Mouse (Mus musculus): ENCODE data around the gene Dnah14. TPM values are rescaled to one million over a fixed set of nuclear protein-coding genes. Genes with fewer than 3 reads are reported as not detected.
"Not testable (repeated sequence)": the region's sequence is repeated elsewhere in the genome, so short reads cannot be mapped to it uniquely, and the experiment has no call there.

The Dnah14 gene
- total RNA-seq, 4 experiments from 2014 or later: 1.3 to 1.7 (median 1.3) TPM

GRCm38 (mm10) chr1:181782600-181782999 is 206.2 kb downstream of the Dnah14 start:
- DNase-seq (ENCODE audit: low spot score in 2 of 2): not testable (repeated sequence)

GRCm38 (mm10) chr1:181789952-181790351 is 213.6 kb downstream of the Dnah14 start:
- no peak for DNase-seq (ENCODE audit: low spot score in 2 of 2)

- peak in 1 of 2 experiments; percentile 38 for DNase-seq (ENCODE audit: low spot score in 2 of 2)
These were observed 217.2 kb downstream of the Dnah14 start for GRCm38 (mm10) chr1:181793541-181793940.

- no peak for DNase-seq (ENCODE audit: low spot score in 2 of 2)
These were observed 223.6 kb downstream of the Dnah14 start for GRCm38 (mm10) chr1:181799911-181800310.

DNA sequence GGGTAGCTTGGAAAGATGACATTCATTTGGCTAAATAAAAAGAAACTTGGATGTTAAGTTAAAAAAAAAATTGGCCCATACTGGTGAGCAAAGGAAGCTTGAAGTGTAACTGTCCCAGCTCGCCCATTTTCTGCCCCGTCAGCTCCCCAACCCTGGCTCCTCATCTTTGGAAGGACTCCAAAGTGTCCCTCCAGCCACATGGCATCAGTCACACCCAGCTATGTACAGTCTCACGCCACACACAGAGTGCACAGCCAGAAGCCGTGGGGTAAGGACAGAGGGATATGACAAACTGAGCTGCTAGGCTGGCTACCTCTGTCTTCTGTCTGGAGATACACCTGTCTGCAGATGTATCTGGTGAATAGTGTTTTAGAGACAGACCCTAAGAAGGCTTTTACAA is 224.3 kb downstream of the Dnah14 start:
- DNase-seq (ENCODE audit: low spot score in 2 of 2): no peak

GRCm38 (mm10) chr1:181811481-181812223 is 235.3 kb downstream of the Dnah14 start:
- DNase-seq (ENCODE audit: low spot score in 2 of 2): no peak

DNA sequence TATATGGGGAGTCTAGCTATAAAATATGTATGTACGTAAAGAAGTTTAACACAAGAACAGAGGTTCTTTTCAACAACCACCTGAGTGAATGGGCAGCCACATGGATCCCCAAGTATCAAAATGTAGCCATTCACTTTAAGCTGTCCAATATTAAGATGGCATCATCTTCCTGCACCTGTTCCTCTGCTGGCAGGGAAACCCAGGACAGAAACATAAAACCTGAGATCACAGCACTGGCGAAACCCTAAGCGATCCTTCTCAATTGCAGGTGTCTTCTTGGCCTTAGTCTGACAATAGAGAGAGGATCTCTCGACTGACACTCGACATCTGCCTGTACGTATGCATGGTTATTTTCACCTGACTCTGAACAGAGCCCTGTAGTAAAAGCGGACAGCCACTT is 250.4 kb downstream of the Dnah14 start:
- no peak for DNase-seq (ENCODE audit: low spot score in 2 of 2)

DNA sequence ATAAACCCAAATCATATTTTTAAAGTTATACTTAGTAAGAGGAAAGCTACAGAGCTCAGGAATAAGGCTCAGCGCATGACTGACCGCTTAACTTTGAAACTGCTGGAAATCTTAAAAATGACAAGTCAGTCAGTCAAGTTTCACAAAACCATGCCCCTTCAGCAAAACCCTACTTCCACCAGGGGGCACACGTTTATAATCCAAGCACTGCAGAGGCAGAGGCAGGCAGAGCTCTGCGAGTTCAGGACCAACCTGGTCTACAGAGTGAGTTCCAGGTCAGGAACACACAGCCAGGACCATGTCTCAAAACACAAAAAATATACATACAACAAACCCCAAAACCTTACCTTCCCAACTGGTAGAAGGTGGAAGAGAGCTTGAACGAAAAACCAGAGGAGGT is 252.0 kb downstream of the Dnah14 start:
- DNase-seq (ENCODE audit: low spot score in 2 of 2): no peak

GRCm38 (mm10) chr1:181832720-181833119 is 256.4 kb downstream of the Dnah14 start:
- peak in 1 of 2 experiments; percentile 32 for DNase-seq (ENCODE audit: low spot score in 2 of 2)

- DNase-seq (ENCODE audit: low spot score in 2 of 2): no peak
These were observed 256.8 kb downstream of the Dnah14 start for GRCm38 (mm10) chr1:181833143-181833542.

DNA sequence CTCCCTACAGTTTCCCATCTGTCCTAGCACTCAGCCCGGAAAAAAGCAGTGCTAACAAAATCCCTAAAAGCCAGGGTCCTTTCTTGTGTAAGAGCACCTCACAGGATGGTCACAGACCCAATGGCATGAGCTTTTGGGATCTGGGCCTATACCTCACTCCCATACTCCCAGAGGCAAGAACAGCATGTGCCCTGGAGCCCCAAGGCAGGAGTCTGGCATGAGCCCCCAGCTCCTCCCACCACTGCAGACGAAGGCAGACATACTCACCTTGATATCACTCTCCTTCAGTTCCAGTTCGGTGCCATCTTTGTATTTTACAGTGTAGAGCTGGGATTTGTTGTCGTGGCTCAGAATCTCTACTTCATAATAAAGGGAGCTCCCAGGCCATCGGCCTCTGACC is 261.8 kb downstream of the Dnah14 start:
- DNase-seq (ENCODE audit: low spot score in 2 of 2): no peak

DNA sequence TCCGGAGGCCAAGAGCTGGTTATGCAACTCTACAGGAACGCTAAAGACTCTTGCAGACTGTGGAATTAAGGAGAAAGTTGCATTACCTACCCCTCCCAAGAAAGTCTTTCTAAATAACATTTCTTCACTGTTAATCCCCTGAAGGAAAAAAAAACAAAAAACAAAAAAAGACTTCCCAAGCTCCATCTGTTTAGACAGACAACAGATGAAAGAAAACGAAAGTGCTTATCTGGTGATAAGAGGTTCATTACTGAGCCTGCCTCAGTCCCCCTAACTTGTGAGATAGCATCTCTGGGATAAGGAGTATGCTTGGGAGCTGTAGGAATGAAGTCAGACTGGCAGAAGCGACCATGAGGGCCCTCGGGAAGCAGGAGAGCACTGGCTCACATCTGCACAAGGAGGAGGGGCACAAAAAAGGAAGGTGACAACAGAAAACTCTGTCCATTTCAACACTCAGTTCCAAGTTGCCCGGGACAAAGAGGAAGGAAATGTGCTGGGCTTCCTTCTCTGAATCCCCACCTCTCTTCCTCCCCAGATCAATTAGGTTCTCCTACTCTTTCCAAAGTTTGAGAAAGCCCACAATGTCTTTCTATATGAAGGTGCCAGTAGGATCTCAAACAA is 263.5 kb downstream of the Dnah14 start:
- no peak for DNase-seq (ENCODE audit: low spot score in 2 of 2)

DNA sequence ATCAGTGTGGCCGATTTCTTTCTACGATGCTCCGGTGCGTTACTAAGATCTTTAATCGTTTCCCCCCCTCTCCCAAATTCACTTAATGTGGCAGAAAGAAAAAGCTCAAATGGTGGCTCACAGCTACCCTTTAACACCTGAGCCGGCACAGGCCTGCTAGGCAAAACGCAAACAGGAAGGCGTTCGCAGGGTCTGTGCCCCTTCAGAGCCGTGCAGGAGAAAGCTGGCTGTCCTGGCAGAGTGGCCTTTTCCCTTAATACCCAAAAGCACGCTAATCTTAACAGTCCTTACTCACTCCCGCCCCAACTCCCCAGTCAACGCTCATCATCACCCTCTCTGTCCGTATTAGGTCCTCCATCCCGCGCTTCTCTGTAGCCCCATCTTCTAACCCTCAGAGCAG is 265.0 kb downstream of the Dnah14 start:
- no peak for DNase-seq (ENCODE audit: low spot score in 2 of 2)

GRCm38 (mm10) chr1:181841864-181842672 is 265.7 kb downstream of the Dnah14 start:
- DNase-seq (ENCODE audit: low spot score in 2 of 2): peak; percentile 87 to 94

DNA sequence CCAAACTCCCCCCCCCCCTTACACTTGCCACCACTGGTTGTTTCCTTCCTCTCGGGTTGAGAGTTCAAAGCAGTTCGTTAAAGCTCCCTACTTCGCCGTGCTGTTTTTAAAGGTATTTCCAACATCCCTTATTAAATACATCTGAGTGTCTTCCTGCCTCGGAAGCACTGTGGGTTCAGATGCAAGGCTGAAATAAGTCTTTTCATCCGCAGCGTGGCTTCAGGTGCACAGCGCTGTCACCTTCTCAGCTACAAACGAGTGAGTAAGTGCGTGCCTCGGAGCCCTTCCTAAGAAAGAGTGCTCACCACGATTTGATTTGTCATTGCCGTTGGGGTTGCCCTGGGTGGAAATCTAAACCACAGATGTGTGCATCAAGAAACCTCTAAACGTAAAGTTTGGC is 266.4 kb downstream of the Dnah14 start, which contains the start of gene Lbr:
TSS of gene Lbr (minus strand) at position 266 of the 400 bp plus-strand sequence.
- no peak for DNase-seq (ENCODE audit: low spot score in 2 of 2)

DNA sequence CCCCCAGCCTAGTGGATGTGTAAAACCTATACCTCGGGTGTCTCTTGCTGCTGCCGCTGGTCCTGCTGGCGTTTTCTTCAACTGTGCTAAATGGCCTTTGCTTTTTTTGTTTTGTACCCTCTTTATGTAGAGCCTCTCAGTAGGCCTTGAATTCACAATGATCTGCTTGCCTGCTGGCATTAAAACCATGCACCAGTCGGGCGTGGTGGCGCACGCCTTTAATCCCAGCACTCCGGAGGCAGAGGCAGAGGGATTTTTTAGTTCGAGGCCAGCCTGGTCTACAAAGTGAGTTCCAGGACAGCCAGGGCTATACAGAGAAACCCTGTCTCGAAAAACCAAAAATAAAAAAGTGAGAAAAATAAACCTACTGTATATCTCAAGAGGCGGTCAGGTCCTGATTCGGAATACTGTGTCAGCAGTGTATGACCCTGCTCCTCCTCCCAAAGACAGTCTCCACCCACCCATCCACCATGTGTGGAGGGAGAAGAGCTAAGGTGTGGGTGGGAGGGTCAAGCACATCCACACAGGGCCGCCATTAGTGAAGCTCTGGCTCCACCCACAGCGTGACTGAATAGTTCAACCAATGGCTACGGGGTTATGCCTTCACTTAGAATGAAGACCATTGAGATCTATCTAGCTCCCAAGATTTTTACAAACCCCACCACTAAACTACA is 268.7 kb downstream of the Dnah14 start:
- DNase-seq (ENCODE audit: low spot score in 2 of 2): no peak

DNA sequence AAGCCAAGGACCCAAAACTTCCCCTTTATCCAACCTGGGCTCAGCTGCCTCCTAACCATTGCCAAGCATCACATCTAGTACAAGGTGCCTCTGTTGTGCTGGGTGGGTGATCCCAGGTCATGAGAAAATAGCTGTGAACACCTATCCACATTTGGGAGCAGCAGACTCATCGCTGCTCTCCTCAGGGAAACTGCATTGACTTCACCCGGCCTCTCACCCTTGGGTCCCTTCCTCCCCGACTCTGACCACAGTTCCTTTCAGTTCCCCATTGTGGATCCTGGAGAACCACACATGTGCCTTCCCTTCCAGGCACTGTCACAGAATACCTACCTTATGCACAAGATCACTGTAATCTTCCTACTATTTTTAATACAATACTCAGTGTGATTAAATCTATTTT is 269.4 kb downstream of the Dnah14 start:
- DNase-seq (ENCODE audit: low spot score in 2 of 2): no peak

DNA sequence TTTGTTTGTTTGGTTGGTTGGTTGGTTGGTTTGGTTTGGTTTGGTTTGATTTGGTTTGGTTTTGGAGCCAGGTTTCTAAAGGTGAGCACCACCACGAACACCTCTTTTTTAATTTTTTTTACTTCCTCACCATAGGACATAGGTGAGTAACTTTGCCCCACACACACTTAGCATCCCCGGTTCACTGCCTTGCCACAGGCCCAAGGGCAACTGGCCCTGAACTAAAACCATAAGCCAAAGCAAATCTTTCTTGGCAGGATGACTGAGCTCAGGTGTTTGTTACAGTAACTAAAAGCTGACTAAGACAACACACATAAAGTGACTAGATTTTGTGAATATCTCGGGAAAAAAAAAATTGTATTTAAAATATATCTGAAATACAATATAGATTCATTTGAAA is 271.0 kb downstream of the Dnah14 start:
- DNase-seq (ENCODE audit: low spot score in 2 of 2): no peak

DNA sequence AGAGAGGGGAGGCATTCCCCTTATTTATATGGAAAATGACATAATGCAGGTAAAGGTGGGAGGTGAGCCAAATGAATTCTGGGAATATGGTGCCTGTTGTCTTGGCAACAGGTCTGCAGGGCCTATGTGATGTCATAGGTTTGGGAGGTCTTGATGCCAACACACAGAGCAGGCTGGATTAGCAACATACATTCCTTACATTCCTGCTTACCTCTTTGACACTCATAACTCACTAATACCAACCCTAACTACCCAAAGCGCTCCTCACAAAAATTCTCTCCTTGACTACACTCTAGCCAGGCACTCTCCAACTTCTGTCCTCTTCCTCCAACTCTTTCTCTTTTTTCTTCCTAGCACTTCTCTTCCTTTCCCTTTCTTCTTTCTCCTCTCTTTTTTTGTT is 271.9 kb downstream of the Dnah14 start:
- DNase-seq (ENCODE audit: low spot score in 2 of 2): no peak

DNA sequence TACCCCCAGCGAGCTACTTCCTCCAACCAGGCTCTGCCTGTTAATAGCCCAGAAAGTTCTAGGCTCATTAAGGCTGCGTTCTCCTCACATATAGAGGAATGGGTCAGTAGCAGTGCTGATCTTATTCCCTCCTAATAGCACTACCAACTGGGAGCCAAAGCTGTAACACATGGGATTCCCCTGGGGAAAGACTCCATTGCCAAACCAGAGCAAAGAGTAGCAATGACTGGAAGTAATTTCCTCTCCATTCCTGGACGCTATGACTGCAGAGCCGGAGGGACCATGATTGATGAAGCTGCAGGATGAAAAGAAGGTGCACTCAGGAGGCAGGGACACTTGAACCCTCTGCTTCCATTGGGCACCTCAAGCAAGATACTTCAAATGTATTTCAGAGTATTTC is 274.1 kb downstream of the Dnah14 start:
- DNase-seq (ENCODE audit: low spot score in 2 of 2): no peak

- peak in 1 of 2 experiments; percentile 23 for DNase-seq (ENCODE audit: low spot score in 2 of 2)
These were observed 275.4 kb downstream of the Dnah14 start for GRCm38 (mm10) chr1:181851521-181852310.

Measured in left cerebral cortex, adult 8-10 months (tissue).